ENCODE assay signal across 22 mouse cellular contexts in genomic region chr11:8572762-8573161, GRCm38 (mm10).
DNase-seq lines count a peak whose midpoint lies in the region; ATAC-seq and TF ChIP-seq lines count a peak whose summit lies in the region.
"Had no signal": no experiment of that assay in that cellular context is flagged by ENCODE, and none has a peak within 500 bp of the region (broad histone marks: within the 10 kb centered on the region; RNA-seq: fewer than 3 reads in every experiment).

No protein-coding gene starts in this region.

- TF ChIP-seq CTCF in ES-Bruce4 (IDR thresholded peaks at IDR 0.05; ENCODE audit: low read depth, low read length): no peak

- H3K9me3 ChIP-seq in heart, embryonic 10.5 days: no peaks in the 10 kb centered on the region
- H3K9me3 ChIP-seq in lung, embryonic 15.5 days: no peaks in the 10 kb centered on the region
- H3K9me3 ChIP-seq in ES-Bruce4 (replicated peaks; ENCODE audit: control insufficient read depth, insufficient read depth, low read length, poor library complexity, severe bottlenecking): peaks cover 59% of the 10 kb centered on the region
- no peaks in the 10 kb centered on the region for H3K9me3 ChIP-seq in stomach, embryonic 15.5 days
- H3K9me3 ChIP-seq: embryonic facial prominence, embryonic 12.5 days; forebrain, embryonic 15.5 days; hindbrain, embryonic 10.5 days; limb, embryonic 10.5 days; midbrain, embryonic 15.5 days; neural tube, embryonic 15.5 days had no signal

- no peak for DNase-seq in heart, embryonic 10.5 days (ENCODE audit: low spot score)
- DNase-seq in heart, postnatal 4 days: no peak
- DNase-seq in lung, postnatal 25 days (ENCODE audit: low spot score): no peak
- no peak for DNase-seq in testis, postnatal 10 days (ENCODE audit: low spot score)
- DNase-seq in cerebellum, adult 8-10 months: no peak
- DNase-seq: adrenal gland, adult 8-10 months; cerebellum, postnatal 10 days; gastrocnemius, postnatal 25 days; kidney, postnatal 4 days; liver, postnatal 0 days; thymus, postnatal 14 days had no signal

- peaks cover 36% of the 10 kb centered on the region for H3K4me1 ChIP-seq in heart, embryonic 10.5 days
- peaks cover 39% of the 10 kb centered on the region for H3K4me1 ChIP-seq in lung, embryonic 15.5 days
- peaks cover 3% of the 10 kb centered on the region for H3K4me1 ChIP-seq in ES-Bruce4 (ENCODE audit: control insufficient read depth, insufficient read depth, low read length)
- H3K4me1 ChIP-seq in stomach, embryonic 15.5 days: peaks cover 29% of the 10 kb centered on the region

- no peaks in the 10 kb centered on the region for H3K27me3 ChIP-seq in heart, embryonic 10.5 days (ENCODE audit: insufficient read depth, poor library complexity, severe bottlenecking)
- H3K27me3 ChIP-seq in lung, embryonic 15.5 days: no peaks in the 10 kb centered on the region
- no peaks in the 10 kb centered on the region for H3K27me3 ChIP-seq in ES-Bruce4 (ENCODE audit: control insufficient read depth, insufficient read depth, low read length, poor library complexity, severe bottlenecking)
- no peaks in the 10 kb centered on the region for H3K27me3 ChIP-seq in stomach, embryonic 15.5 days (replicated peaks)
- H3K27me3 ChIP-seq: embryonic facial prominence, embryonic 12.5 days; forebrain, embryonic 15.5 days; midbrain, embryonic 15.5 days; neural tube, embryonic 15.5 days had no signal

- peak overlapping the region; percentile 6; the same call in 1 of the 2 replicates for H3K27ac ChIP-seq in heart, embryonic 10.5 days
- H3K27ac ChIP-seq in lung, embryonic 15.5 days: peak overlapping the region; percentile 35; the same call in 1 of the 2 replicates
- peak overlapping the region; percentile 92 for H3K27ac ChIP-seq in ES-Bruce4 (ENCODE audit: insufficient read depth, low read length)
- H3K27ac ChIP-seq in stomach, embryonic 15.5 days: peak overlapping the region; percentile 67
- H3K27ac ChIP-seq: embryonic facial prominence, embryonic 12.5 days; forebrain, embryonic 15.5 days; hindbrain, embryonic 10.5 days; hindbrain, postnatal 0 days; limb, embryonic 10.5 days; midbrain, embryonic 15.5 days; neural tube, embryonic 15.5 days had no signal

- 88% methylated on average over 7 of the region's 7 CpGs for WGBS in heart, embryonic 10.5 days
- 70% methylated on average over 7 of the region's 7 CpGs for WGBS in lung, embryonic 15.5 days
- 72% methylated on average over 7 of the region's 7 CpGs for WGBS in stomach, embryonic 15.5 days

- H3K4me3 ChIP-seq in heart, embryonic 10.5 days: no peak overlapping the region
- no peak overlapping the region for H3K4me3 ChIP-seq in lung, embryonic 15.5 days
- H3K4me3 ChIP-seq in ES-Bruce4 (ENCODE audit: low read depth, low read length): no peak overlapping the region
- H3K4me3 ChIP-seq in stomach, embryonic 15.5 days (replicated peaks): no peak overlapping the region
- H3K4me3 ChIP-seq: embryonic facial prominence, embryonic 12.5 days; erythroblast, embryonic 14.5 days; forebrain, embryonic 15.5 days; hindbrain, embryonic 10.5 days; limb, embryonic 10.5 days; midbrain, embryonic 15.5 days; neural tube, embryonic 15.5 days had no signal

- no peak for TF ChIP-seq EP300 in ES-Bruce4 (IDR thresholded peaks at IDR 0.05; ENCODE audit: insufficient read depth, low read depth, low read length)

- TF ChIP-seq POLR2A in ES-Bruce4 (IDR thresholded peaks at IDR 0.05; ENCODE audit: insufficient read depth, low read length): no peak

- no peak for ATAC-seq in lung, embryonic 15.5 days (ENCODE audit: borderline replicate concordance, extremely low read depth, low FRiP score, low TSS enrichment)
- ATAC-seq in stomach, embryonic 15.5 days (ENCODE audit: insufficient read depth, low FRiP score, low read depth): peak; percentile 76
- ATAC-seq: forebrain, embryonic 15.5 days; hindbrain, postnatal 0 days; liver, postnatal 0 days; midbrain, embryonic 15.5 days had no signal

- H3K4me2 ChIP-seq in lung, embryonic 15.5 days: no peak overlapping the region
- no peak overlapping the region for H3K4me2 ChIP-seq in stomach, embryonic 15.5 days
- H3K4me2 ChIP-seq: embryonic facial prominence, embryonic 12.5 days; forebrain, embryonic 15.5 days; midbrain, embryonic 15.5 days; neural tube, embryonic 15.5 days had no signal

- peaks cover 3% of the 10 kb centered on the region; the same call in 1 of the 2 replicates for H3K36me3 ChIP-seq in heart, embryonic 10.5 days
- H3K36me3 ChIP-seq in lung, embryonic 15.5 days: no peaks in the 10 kb centered on the region
- H3K36me3 ChIP-seq in ES-Bruce4 (ENCODE audit: control insufficient read depth, insufficient read depth, low read length, poor library complexity, severe bottlenecking): peaks cover 34% of the 10 kb centered on the region
- no peaks in the 10 kb centered on the region for H3K36me3 ChIP-seq in stomach, embryonic 15.5 days
- H3K36me3 ChIP-seq: forebrain, embryonic 15.5 days; midbrain, embryonic 15.5 days; neural tube, embryonic 15.5 days had no signal

- no peak overlapping the region for H3K9ac ChIP-seq in lung, embryonic 15.5 days
- H3K9ac ChIP-seq in ES-Bruce4 (ENCODE audit: low read depth, poor library complexity, severe bottlenecking): no peak overlapping the region
- H3K9ac ChIP-seq in stomach, embryonic 15.5 days: no peak overlapping the region
- H3K9ac ChIP-seq: embryonic facial prominence, embryonic 12.5 days; forebrain, embryonic 15.5 days; liver, postnatal 0 days; midbrain, embryonic 15.5 days; neural tube, embryonic 15.5 days had no signal

Comparison
In these comparisons a context has a peak if more than half of its experiments do, and no peak if none do; other contexts are left out.
1. H3K27ac ChIP-seq: peak in every context shown above with its lines; median percentile 92 in ES-Bruce4; 67 in stomach, embryonic 15.5 days; 35 in lung, embryonic 15.5 days; 6 in heart, embryonic 10.5 days.